Mouse (Mus musculus) liver, embryonic 13.5 days (tissue): ENCODE measurements around the gene Focad. TPM values are rescaled to one million over a fixed set of nuclear protein-coding genes. Genes with fewer than 3 reads are reported as not detected.

Experiments used
- ATAC-seq: fragments of 200-750 bp; cut with Nextera tagmentation; 2 replicates; pipeline ENCODE4 v1.8.0; 2017; ENCODE audit warnings: low read depth, mild to moderate bottlenecking, moderate number of reproducible peaks, moderate library complexity
- DNase-seq: peaks from one replicate; pipeline ENCODE4 v3.0.0; 2022
- H3K27ac ChIP-seq: fragments of 300-500 bp; sonication (generic); 2 replicates; pipeline ENCODE4 v1.5.1; 2015; ENCODE audit warnings: moderate library complexity, mild to moderate bottlenecking, inconsistent platforms
- H3K27me3 ChIP-seq: fragments of 300-500 bp; sonication (generic); 2 replicates; pipeline ENCODE4 v1.6.1; 2015; ENCODE audit warnings: mild to moderate bottlenecking, inconsistent platforms
- H3K36me3 ChIP-seq: fragments of 300-500 bp; sonication (generic); 2 replicates; pipeline ENCODE4 v1.6.1; 2015; ENCODE audit warnings: mild to moderate bottlenecking, inconsistent platforms
- H3K4me1 ChIP-seq: fragments of 300-500 bp; sonication (generic); replicated peaks from 2 replicates; pipeline ENCODE4 v1.6.1; 2015; ENCODE audit warnings: inconsistent platforms
- H3K4me2 ChIP-seq: fragments of 300-500 bp; sonication (generic); 2 replicates; pipeline ENCODE4 v1.6.1; 2015; ENCODE audit warnings: inconsistent platforms, mild to moderate bottlenecking, moderate library complexity
- H3K4me3 ChIP-seq: fragments of 300-500 bp; sonication (generic); replicated peaks from 2 replicates; pipeline ENCODE4 v1.5.1; 2015; ENCODE audit warnings: mild to moderate bottlenecking, inconsistent platforms
- H3K9ac ChIP-seq: fragments of 300-500 bp; sonication (generic); 2 replicates; pipeline ENCODE4 v1.6.1; 2015; ENCODE audit warnings: mild to moderate bottlenecking, inconsistent platforms
- H3K9me3 ChIP-seq: fragments of 300-500 bp; sonication (generic); replicated peaks from 2 replicates; pipeline ENCODE4 v1.6.1; 2016; ENCODE audit warnings: inconsistent platforms
- WGBS: fragments of 180-500 bp; shearing (Covaris S2); methylation state at CpG from one replicate; pipeline ENCODE4 v1.1.7; 2015; ENCODE audit not compliant: insufficient replicate concordance; 5-methylcytosine and 5-hydroxymethylcytosine counted together
- polyA plus RNA-seq: library from polyadenylated mRNA; unstranded; fragments of >200 nt; fragmentation: Nextera tagmentation; extraction: Ambion mirVana; gene quantifications from 2 replicates; pipeline ENCODE4 v1.2.1, GENCODE M21; 2015

Focad gene
- polyA plus RNA-seq, 1 experiment from 2014 or later: 7.2 TPM

DNA sequence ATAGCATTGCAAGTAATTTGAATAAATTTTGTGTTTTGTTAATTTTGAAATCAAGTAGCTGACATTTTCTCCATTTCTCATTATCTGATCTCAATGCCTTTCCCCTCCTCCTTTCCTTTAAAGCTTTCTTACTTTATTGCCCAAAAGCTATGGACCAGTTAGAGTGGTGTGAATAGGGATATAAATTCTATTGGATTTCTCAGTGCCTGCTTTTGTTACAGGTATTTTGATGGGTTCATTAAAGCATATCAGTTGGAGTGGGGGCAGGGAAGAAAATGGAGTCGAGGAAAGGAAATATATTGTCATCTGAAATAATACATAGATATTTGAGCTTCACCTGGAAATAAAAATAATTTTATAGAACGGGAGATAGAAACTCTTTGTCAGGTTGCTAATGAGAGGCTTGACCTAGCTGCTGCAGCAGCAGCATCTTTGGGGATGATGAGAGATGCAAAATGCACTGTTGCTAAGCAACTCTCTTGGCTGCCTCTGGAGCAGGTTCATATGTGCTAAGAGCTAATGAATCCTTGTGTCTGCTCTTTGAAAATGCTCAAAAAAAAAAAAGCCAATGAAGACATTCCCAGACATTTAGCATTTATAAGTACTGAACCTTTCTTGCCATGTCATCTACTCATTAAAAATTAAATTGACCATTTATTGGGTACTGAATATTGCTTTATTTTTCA, 116.9 kb downstream of the Focad start:
- no peak overlapping the region for H3K4me3 ChIP-seq
- DNase-seq (no peak), ATAC-seq (no peak)
- H3K36me3 ChIP-seq: no peaks in the 10 kb centered on the region
- H3K4me1 ChIP-seq: no peaks in the 10 kb centered on the region
- no peak overlapping the region for H3K9ac ChIP-seq
- no peak overlapping the region for H3K4me2 ChIP-seq
- H3K27me3 ChIP-seq: no peaks in the 10 kb centered on the region
- no peak overlapping the region for H3K27ac ChIP-seq
- 61% methylated on average over 2 of the region's 2 CpGs for WGBS
- H3K9me3 ChIP-seq: no peaks in the 10 kb centered on the region

DNA sequence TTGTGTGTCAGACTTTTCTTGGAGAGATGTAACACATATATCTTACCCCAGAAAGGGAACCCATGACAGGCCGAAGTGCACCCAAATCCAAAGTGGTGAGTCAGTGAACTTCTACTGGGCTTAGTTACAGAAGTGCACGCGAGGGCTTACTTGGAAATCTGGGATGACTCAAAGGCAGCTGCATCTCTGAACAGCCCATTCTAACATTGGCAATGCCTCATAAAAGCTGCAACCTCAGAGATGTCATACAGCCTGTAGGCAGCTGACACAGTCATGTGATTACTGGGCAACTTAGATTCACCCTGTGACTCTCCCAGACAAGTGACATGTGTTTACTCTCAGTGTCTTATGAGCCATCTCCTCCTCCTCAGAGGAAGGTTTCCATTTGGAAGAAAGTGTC, 119.5 kb downstream of the Focad start:
- WGBS: 81% methylated on average over 3 of the region's 3 CpGs
- H3K4me1 ChIP-seq: no peaks in the 10 kb centered on the region
- no peak overlapping the region for H3K4me3 ChIP-seq
- H3K36me3 ChIP-seq: no peaks in the 10 kb centered on the region
- no peak for ATAC-seq
- no peak overlapping the region for H3K9ac ChIP-seq
- no peaks in the 10 kb centered on the region for H3K27me3 ChIP-seq
- H3K9me3 ChIP-seq: no peaks in the 10 kb centered on the region
- no peak for DNase-seq
- H3K4me2 ChIP-seq: no peak overlapping the region
- H3K27ac ChIP-seq: no peak overlapping the region

- H3K9me3 ChIP-seq: no peaks in the 10 kb centered on the region
- no peak overlapping the region for H3K4me3 ChIP-seq
- no peak overlapping the region for H3K9ac ChIP-seq
- no peak for ATAC-seq
- H3K27ac ChIP-seq: no peak overlapping the region
- no peak for DNase-seq
- H3K36me3 ChIP-seq: no peaks in the 10 kb centered on the region
- H3K27me3 ChIP-seq: no peaks in the 10 kb centered on the region
- 72% methylated on average over 6 of the region's 6 CpGs for WGBS
- H3K4me1 ChIP-seq: no peaks in the 10 kb centered on the region
- H3K4me2 ChIP-seq: no peak overlapping the region
These were observed 123.9 kb downstream of the Focad start for GRCm38 (mm10) chr4:88218286-88218685.

- Histone ChIP-seq H3K4me1 (no peaks in the 10 kb centered on the region), H3K36me3 (no peaks in the 10 kb centered on the region), H3K27ac (no peak overlapping the region), H3K4me2 (no peak overlapping the region), H3K9ac (no peak overlapping the region), H3K9me3 (no peaks in the 10 kb centered on the region), H3K4me3 (no peak overlapping the region), H3K27me3 (no peaks in the 10 kb centered on the region)
- DNase-seq (no peak), ATAC-seq (no peak)
- WGBS: 59% methylated on average over 2 of the region's 2 CpGs
These were observed 124.4 kb downstream of the Focad start for GRCm38 (mm10) chr4:88218797-88219196.

DNA sequence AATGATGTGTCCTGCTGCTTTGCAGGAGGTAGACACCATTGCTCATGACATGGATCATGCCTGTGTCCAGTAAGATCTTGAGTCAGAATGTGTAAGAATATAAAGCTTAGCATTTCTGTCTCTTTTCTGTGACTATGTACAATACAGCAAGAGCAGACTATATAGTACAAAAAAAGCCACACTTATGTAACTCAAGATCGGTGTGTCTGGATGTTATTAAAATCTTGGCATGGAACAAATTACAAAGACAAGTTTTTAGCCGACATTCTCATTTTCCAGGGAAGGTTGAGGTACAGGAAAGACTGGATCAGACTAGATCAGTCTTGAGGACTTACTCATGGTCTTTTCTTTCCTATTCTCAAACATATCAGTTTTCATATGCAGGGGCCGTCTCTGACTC, 136.9 kb downstream of the Focad start:
- DNase-seq: no peak
- Histone ChIP-seq H3K36me3 (no peaks in the 10 kb centered on the region), H3K4me3 (no peak overlapping the region), H3K27me3 (no peaks in the 10 kb centered on the region), H3K27ac (no peak overlapping the region), H3K9ac (no peak overlapping the region), H3K4me2 (no peak overlapping the region), H3K4me1 (no peaks in the 10 kb centered on the region), H3K9me3 (no peaks in the 10 kb centered on the region)
- ATAC-seq: no peak
- 71% methylated on average over 3 of the region's 3 CpGs for WGBS

DNA sequence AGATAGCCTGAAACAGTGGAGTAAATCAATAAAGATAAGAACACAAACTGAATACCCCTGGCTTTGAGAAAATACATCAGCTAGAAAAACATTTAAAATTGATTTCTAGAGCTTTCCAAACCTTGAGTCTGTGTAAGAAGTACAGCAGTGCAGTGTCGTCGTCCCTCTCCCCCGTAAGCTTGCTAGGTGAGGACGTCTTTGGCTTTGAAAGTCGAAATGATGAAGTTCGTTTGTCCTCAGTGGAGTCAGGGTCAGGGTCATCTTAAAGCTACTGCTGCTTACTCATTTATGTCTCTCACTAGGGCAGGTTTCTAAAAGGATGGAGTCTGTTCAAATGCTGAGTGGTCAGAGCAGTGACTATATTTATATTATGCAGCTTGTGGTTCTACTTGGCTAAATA, 141.5 kb downstream of the Focad start:
- Histone ChIP-seq H3K27ac (no peak overlapping the region), H3K27me3 (no peaks in the 10 kb centered on the region), H3K4me2 (no peak overlapping the region), H3K9me3 (no peaks in the 10 kb centered on the region), H3K9ac (no peak overlapping the region), H3K4me1 (no peaks in the 10 kb centered on the region), H3K4me3 (no peak overlapping the region), H3K36me3 (no peaks in the 10 kb centered on the region)
- DNase-seq: no peak
- no peak for ATAC-seq
- WGBS: 75% methylated on average over 6 of the region's 6 CpGs

DNA sequence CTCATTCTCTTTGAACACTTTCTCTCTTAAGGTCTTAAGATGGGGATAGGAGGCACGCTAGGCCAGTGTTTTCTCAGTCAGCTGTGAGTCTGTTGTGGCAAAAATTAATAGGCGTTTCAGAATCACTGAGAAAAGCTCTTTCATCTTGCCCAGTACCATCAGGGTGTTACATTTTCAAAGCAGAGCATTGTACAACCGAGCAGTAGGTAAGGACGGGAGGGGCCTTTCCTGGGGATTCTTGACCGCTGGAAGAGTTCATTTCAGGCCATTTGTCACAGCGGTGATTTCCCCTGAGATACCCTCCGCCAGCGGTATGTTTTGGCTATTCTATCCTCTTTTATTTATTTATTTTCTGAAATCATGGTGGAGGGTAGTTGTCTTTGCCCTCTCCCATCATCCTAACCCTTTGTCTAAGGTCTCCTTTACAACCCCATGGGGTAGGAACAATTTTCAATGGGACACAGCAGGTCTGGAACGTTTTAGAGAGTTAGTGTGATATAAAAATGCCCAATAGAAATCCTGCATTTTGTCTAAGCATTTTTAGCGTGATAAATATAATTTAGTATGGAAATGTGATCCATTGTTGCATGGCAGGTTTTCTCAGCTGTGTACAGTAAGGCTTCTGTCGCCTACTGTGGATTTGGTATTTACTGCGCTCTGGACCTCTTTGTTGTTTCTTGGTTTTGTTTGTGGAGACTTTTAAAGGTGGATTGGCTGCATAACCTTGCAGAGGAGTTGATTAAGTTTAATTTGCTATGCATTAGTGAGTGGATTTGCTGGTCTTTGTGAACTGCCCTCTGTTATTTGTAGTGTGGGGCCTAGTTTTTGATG, 142.7 kb downstream of the Focad start:
- Histone ChIP-seq H3K4me2 (no peak overlapping the region), H3K9me3 (no peaks in the 10 kb centered on the region), H3K4me1 (no peaks in the 10 kb centered on the region), H3K36me3 (no peaks in the 10 kb centered on the region), H3K27ac (no peak overlapping the region), H3K9ac (no peak overlapping the region), H3K27me3 (no peaks in the 10 kb centered on the region), H3K4me3 (no peak overlapping the region)
- DNase-seq (no peak), ATAC-seq (no peak)
- WGBS: 77% methylated on average over 12 of the region's 12 CpGs

DNA sequence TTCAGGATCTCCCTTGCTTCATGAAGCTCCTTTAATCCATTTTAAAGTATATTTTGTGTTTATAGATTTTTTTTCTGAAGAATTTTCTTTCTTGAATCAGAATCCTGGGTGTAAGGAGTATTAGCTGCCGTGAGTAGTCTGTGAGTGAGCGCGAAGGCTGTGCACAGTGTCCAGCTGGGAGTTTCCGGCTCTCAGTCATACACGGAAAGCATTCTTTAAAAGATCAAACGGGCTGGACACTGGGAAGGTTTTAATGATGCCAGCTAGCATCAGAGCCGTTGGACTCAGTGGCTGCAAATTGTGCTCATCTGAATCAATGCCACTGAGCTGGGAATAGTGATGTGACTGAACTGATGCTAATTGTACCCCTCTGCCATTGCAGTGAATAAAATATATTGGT, 143.9 kb downstream of the Focad start:
- Histone ChIP-seq H3K4me1 (no peaks in the 10 kb centered on the region), H3K27me3 (no peaks in the 10 kb centered on the region), H3K4me3 (no peak overlapping the region)

DNA sequence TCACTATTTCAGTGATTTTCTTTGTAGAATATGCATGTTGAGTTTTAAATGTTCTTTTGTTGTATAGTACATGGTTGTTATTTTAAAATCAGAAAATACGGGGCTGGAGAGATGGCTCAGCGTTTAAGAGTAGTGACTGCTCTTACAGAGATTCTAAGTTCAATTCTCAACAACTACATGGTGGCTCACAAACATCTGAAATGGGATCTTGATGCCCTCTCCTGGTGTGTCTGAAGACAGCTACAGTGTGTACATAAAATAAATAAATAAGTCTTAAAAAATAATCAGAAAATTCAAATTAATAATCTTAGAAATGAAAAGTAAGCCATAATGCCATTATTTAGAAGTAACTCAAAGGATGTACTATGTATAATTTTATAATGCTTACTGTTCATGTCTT, 149.4 kb downstream of the Focad start:
- no peaks in the 10 kb centered on the region for H3K9me3 ChIP-seq

More for the DNA sequence above, 143.9 kb downstream of the Focad start:
- Histone ChIP-seq H3K27ac (no peak overlapping the region), H3K4me2 (no peak overlapping the region), H3K9ac (no peak overlapping the region), H3K36me3 (no peaks in the 10 kb centered on the region), H3K9me3 (no peaks in the 10 kb centered on the region)
- DNase-seq (no peak), ATAC-seq (no peak)
- 83% methylated on average over 7 of the region's 7 CpGs for WGBS

DNA sequence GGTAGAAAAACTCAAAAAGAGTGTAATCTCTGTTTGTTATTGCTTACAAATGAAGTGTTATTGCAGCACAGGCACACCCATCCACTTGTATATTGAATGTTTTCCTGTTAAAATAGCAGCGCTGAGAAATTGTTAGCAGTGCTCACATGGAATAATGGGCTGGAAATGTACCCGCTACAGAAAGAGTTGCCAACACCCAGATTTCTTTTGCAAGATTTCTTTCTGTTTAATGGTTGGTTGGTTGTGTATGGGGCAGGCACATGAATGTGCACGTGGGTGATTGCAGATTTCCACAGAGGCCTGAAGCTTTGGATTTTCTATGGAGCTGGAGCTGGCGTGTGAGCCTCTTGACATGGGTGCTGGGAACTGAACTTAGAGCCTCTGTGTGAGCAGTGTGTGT, 151.1 kb downstream of the Focad start:
- ATAC-seq: no peak

More for the DNA sequence above, 149.4 kb downstream of the Focad start:
- Histone ChIP-seq H3K4me2 (no peak overlapping the region), H3K4me3 (no peak overlapping the region), H3K27me3 (no peaks in the 10 kb centered on the region), H3K9ac (no peak overlapping the region), H3K4me1 (no peaks in the 10 kb centered on the region), H3K27ac (no peak overlapping the region), H3K36me3 (no peaks in the 10 kb centered on the region)
- ATAC-seq: no peak
- DNase-seq: no peak
- 80% methylated on average over 2 of the region's 2 CpGs for WGBS

DNA sequence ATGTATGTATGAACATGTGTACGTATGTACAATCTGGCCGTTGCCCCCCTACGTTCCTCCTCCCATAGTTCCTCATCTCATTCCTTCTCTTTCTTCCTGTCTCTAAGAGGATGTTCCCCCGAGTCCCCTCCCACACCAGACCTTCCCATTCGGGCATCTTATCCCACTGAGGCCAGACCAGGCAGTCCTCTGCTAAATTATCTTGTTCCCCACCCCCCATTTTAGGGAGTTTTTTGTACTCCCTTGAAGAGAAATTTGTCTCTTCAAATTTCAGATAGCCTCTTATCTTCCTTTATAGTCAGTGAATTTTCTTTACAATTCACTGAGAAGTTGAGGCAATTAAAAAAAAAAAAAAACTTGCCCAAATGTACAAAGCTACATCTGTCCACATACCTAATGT, 166.9 kb downstream of the Focad start:
- H3K4me3 ChIP-seq: no peak overlapping the region
- no peaks in the 10 kb centered on the region for H3K27me3 ChIP-seq
- H3K9me3 ChIP-seq: no peaks in the 10 kb centered on the region
- no peaks in the 10 kb centered on the region for H3K36me3 ChIP-seq
- 75% methylated on average over 5 of the region's 5 CpGs for WGBS
- ATAC-seq (no peak), DNase-seq (no peak)
- H3K27ac ChIP-seq: no peak overlapping the region
- H3K9ac ChIP-seq: no peak overlapping the region
- H3K4me2 ChIP-seq: no peak overlapping the region
- no peaks in the 10 kb centered on the region for H3K4me1 ChIP-seq

More for the DNA sequence above, 151.1 kb downstream of the Focad start:
- Histone ChIP-seq H3K27me3 (no peaks in the 10 kb centered on the region), H3K4me1 (no peaks in the 10 kb centered on the region), H3K4me3 (no peak overlapping the region), H3K9ac (no peak overlapping the region), H3K4me2 (no peak overlapping the region), H3K27ac (no peak overlapping the region), H3K36me3 (no peaks in the 10 kb centered on the region), H3K9me3 (no peaks in the 10 kb centered on the region)
- 77% methylated on average over 4 of the region's 4 CpGs for WGBS
- no peak for DNase-seq

DNA sequence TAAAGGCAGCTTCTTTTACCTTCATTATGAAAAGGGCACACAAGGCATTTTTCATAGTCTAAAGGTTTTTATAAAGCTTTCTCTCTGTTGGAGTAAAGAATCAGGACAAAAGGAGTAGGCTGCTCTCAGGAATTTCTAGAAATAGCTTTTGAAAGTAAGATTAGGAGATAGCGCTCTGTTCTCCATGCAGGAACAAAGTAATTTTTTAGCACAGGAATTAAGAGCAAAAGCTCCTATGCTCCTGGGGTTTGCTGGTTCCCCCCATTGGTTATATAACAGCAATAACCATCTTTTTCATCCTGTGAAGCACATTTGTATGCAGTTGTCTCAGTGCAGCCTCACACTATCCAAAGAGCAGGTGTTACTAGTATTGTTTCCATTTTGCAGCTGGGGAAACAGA, 170.1 kb downstream of the Focad start:
- H3K27me3 ChIP-seq: no peaks in the 10 kb centered on the region
- no peak for ATAC-seq
- no peak for DNase-seq
- no peak overlapping the region for H3K4me3 ChIP-seq
- H3K9me3 ChIP-seq: no peaks in the 10 kb centered on the region
- no peaks in the 10 kb centered on the region for H3K36me3 ChIP-seq
- H3K27ac ChIP-seq: no peak overlapping the region
- H3K4me2 ChIP-seq: no peak overlapping the region
- H3K4me1 ChIP-seq: no peaks in the 10 kb centered on the region
- whole genome bisulfite sequencing: 91% methylated on average over 1 of the region's 1 CpGs
- H3K9ac ChIP-seq: no peak overlapping the region
